Mouse (Mus musculus): Measurements from ENCODE around the gene Olfr822.

- TF ChIP-seq USF1 (IDR thresholded peaks at IDR 0.05; ENCODE audit: low read depth) (no peak), CTCF (IDR thresholded peaks at IDR 0.05; ENCODE audit: control insufficient read depth, insufficient read depth, insufficient read length) (no peak), CEBPB (IDR thresholded peaks at IDR 0.05; ENCODE audit: low read depth) (no peak), MYOG (IDR thresholded peaks at IDR 0.05; ENCODE audit: control insufficient read depth, extremely low read depth, insufficient read length) (no peak), FOSL1 (IDR thresholded peaks at IDR 0.05; ENCODE audit: insufficient read depth, low read length, poor library complexity, severe bottlenecking) (no peak)
These were observed 41.0 kb upstream of the Olfr822 start, which contains the start of gene Olfr821 for GRCm38 (mm10) chr10:130030048-130030447.

All from C2C12 (cell line).